Mouse (Mus musculus): ENCODE data around the gene Olfr508. TPM values are rescaled to one million over a fixed set of nuclear protein-coding genes. Genes with fewer than 3 reads are reported as not detected.
"Not testable (repeated sequence)": the region's sequence is repeated elsewhere in the genome, so short reads cannot be mapped to it uniquely, and the experiment has no call there.

Gene Olfr508
- polyA plus RNA-seq (2015; fragmentation: Nextera tagmentation; extraction: Ambion mirVana), result not detected in 2 replicates

DNA sequence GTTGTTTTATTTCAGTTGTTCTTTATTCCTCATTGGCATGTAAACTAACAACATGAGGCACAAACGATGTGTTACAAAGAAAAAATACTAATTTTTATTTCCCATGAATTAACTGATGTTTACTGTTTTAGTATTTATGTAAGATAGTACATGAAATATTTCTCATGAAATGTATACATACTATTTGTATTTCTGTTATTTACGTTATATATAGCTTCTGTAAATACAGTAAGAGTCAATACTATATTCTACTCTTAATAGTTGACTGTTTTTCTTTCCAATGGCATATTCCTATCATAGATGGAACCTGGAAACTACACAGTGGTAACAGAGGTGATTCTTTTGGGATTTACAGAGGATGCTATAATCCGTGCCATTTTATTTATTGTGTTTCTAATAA is at the start of gene Olfr508:
Gene Olfr508, plus strand, starts transcription at position 301 of the 400 bp plus-strand sequence.
- Histone ChIP-seq H3K27me3 (ENCODE audit: control insufficient read depth, insufficient read depth, low read depth, low read length) (no peaks in the 10 kb centered on the region), H3K36me3 (ENCODE audit: control insufficient read depth, insufficient read depth) (no peaks in the 10 kb centered on the region), H3K9me3 (replicated peaks; ENCODE audit: control insufficient read depth, low read length) (no peaks in the 10 kb centered on the region), H3K4me3 (ENCODE audit: low read depth, low read length) (no peak within 1 kb of the TSS), H3K27ac (ENCODE audit: low read length) (no peak within 1 kb of the TSS), H3K9ac (ENCODE audit: low read depth, low read length) (no peak within 1 kb of the TSS), H3K4me2 (ENCODE audit: low read depth, low read length) (no peak within 1 kb of the TSS), H3K4me1 (ENCODE audit: control insufficient read depth, low read depth, low read length) (no peaks in the 10 kb centered on the region)
- ATAC-seq (ENCODE audit: low read depth), result no peak
- WGBS (ENCODE audit: insufficient replicate concordance), result 56% methylated on average over 3 of the region's 3 CpGs

DNA sequence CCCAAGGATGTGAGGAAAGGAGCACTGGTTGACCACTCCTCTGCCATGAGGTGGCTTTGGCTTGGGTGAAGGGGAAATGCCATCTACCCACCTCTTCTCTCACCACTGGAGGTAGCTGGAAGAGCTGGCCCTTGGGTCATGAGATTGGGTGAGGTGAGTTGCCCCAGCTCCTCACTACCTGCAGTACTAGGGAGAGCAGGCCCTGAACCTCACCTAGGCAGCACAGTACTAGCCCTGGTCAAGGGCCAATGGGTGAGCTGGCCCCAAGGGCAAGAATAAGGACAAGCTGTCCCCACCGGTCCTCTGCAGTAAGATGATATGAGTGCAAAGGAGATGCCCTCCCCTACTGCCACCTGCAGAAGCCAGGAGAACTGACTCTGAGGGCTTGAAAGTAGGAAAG is 40.0 kb upstream of the Olfr508 start:
- Histone ChIP-seq H3K9me3 (replicated peaks; ENCODE audit: control insufficient read depth, low read length) (no peaks in the 10 kb centered on the region), H3K4me2 (ENCODE audit: low read depth, low read length) (no peak overlapping the region), H3K27me3 (ENCODE audit: control insufficient read depth, insufficient read depth, low read depth, low read length) (no peaks in the 10 kb centered on the region), H3K36me3 (ENCODE audit: control insufficient read depth, insufficient read depth) (no peaks in the 10 kb centered on the region), H3K4me3 (ENCODE audit: low read depth, low read length) (no peak overlapping the region), H3K4me1 (ENCODE audit: control insufficient read depth, low read depth, low read length) (no peaks in the 10 kb centered on the region), H3K27ac (ENCODE audit: low read length) (no peak overlapping the region), H3K9ac (ENCODE audit: low read depth, low read length) (no peak overlapping the region)
- 83% methylated on average over 1 of the region's 1 CpGs for WGBS (ENCODE audit: insufficient replicate concordance)
- no peak for ATAC-seq (ENCODE audit: low read depth)

DNA sequence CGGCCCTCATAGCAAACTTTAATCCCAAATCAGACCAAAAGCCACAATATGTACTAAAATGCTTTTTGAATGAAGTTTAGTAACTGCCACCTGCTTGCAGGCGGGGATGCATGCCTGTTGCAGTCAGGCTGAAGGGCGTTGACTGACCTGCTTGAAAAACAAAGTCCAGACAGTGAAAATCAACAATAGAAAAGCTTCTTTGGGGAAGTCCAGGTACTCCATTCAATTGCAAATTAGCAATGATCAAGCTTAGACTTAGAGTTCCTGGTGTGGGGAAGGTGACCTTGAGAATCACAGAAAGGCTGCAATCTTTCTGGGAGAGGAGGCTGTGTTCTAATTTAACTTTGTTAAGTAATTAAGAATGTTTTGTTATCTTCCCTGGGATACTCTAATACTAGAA is 27.9 kb upstream of the Olfr508 start:
- not testable (repeated sequence) for H3K4me3 ChIP-seq (ENCODE audit: low read depth, low read length); H3K4me2 ChIP-seq (ENCODE audit: low read depth, low read length); H3K9me3 ChIP-seq (replicated peaks; ENCODE audit: control insufficient read depth, low read length); H3K36me3 ChIP-seq (ENCODE audit: control insufficient read depth, insufficient read depth); H3K27ac ChIP-seq (ENCODE audit: low read length); H3K4me1 ChIP-seq (ENCODE audit: control insufficient read depth, low read depth, low read length); H3K27me3 ChIP-seq (ENCODE audit: control insufficient read depth, insufficient read depth, low read depth, low read length); H3K9ac ChIP-seq (ENCODE audit: low read depth, low read length); ATAC-seq (ENCODE audit: low read depth)
- WGBS (ENCODE audit: insufficient replicate concordance), result 44% methylated on average over 3 of the region's 3 CpGs

DNA sequence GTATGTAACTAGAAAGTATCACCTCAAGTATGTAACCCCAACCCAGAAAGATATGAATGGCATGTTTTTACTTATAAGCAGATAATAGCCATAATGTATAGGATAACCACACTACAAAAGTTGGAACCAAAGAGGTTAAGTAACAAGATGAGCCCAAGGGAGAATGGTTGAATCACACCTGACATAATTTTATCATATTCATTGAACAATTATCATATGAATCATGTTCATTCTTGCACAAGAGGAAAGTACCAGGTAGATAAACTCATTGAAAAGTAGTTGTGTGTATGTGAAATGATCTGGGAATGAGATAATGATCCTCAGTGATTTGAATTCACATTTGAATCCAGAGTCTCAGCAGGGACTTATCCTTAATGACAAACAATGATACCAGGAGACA is 19.3 kb upstream of the Olfr508 start, which contains the start of gene Olfr506:
Gene Olfr506, plus strand, starts transcription at position 301 of the 400 bp plus-strand sequence.
- H3K4me3 ChIP-seq (ENCODE audit: low read depth, low read length), result no peak within 1 kb of the TSS
- no peaks in the 10 kb centered on the region for H3K36me3 ChIP-seq (ENCODE audit: control insufficient read depth, insufficient read depth)
- no peaks in the 10 kb centered on the region for H3K27me3 ChIP-seq (ENCODE audit: control insufficient read depth, insufficient read depth, low read depth, low read length)
- no peaks in the 10 kb centered on the region for H3K9me3 ChIP-seq (replicated peaks; ENCODE audit: control insufficient read depth, low read length)
- H3K27ac ChIP-seq (ENCODE audit: low read length), result no peak within 1 kb of the TSS
- ATAC-seq (ENCODE audit: low read depth), result no peak
- H3K4me1 ChIP-seq (ENCODE audit: control insufficient read depth, low read depth, low read length), result no peaks in the 10 kb centered on the region
- no peak within 1 kb of the TSS for H3K4me2 ChIP-seq (ENCODE audit: low read depth, low read length)
- no peak within 1 kb of the TSS for H3K9ac ChIP-seq (ENCODE audit: low read depth, low read length)

DNA sequence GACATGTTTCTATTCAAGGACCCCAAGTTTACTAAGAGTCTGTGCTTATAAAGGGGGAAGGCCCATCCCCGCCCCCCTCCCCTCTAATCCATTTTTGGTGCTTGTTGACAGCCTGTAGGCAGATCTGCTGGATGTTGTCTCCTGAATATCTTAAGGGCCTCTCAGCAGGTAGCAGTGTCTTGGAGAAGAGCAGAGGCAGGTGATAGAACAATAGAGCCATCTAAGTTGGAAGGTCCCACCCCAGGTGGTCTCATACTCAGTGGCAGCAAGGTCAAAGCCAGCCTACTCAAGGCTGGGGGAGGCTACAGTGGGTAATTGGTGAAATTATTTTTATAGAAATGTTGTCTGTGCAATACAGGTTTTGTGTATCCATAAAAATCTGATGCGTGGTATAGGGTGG is 15.7 kb upstream of the Olfr508 start:
- Histone ChIP-seq H3K9me3 (replicated peaks; ENCODE audit: control insufficient read depth, low read length) (no peaks in the 10 kb centered on the region), H3K27ac (ENCODE audit: low read length) (no peak overlapping the region), H3K9ac (ENCODE audit: low read depth, low read length) (no peak overlapping the region), H3K27me3 (ENCODE audit: control insufficient read depth, insufficient read depth, low read depth, low read length) (no peaks in the 10 kb centered on the region), H3K4me3 (ENCODE audit: low read depth, low read length) (no peak overlapping the region), H3K36me3 (ENCODE audit: control insufficient read depth, insufficient read depth) (no peaks in the 10 kb centered on the region), H3K4me1 (ENCODE audit: control insufficient read depth, low read depth, low read length) (no peaks in the 10 kb centered on the region), H3K4me2 (ENCODE audit: low read depth, low read length) (no peak overlapping the region)
- ATAC-seq (ENCODE audit: low read depth), result no peak
- 67% methylated on average over 2 of the region's 2 CpGs for WGBS (ENCODE audit: insufficient replicate concordance)

DNA sequence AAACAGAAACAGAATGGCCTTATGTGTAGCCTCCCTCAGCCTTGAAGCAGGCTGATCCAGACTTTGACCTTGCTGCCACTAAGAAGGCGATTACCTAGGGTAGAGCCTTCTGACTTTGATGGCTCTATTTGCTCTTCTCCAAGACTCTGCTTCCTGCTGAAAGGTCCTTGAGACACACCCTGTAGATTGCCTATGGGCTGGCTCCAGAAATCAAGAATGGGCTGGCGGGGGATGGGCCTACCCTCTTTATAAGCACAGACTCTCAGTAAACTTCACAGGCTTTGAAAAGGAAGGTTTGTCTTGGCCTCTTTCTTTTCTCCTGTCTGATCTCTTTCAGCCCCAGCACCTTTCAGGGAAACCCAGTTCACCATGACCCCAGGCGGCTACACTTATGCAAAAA is 13.0 kb upstream of the Olfr508 start:
- WGBS (ENCODE audit: insufficient replicate concordance), result 37% methylated on average over 3 of the region's 3 CpGs

DNA sequence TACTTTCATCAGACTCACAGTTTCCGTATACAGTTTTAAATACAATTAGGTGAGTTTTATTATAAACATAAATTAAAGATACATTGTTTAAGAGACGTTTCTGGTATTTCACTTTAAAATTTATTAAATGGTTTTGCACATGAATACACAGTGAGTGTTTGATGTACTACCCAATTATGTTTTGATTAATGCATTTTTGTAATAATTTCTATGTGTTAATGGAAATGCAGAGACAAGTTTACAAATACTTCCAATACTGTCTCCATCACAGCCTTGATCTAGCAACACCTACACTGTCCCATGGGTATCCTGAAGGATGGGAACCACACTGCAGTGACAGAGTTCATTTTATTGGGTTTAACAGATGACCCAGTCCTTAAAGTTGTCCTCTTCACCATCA is 8.3 kb upstream of the Olfr508 start, which contains the start of gene Olfr507:
Gene Olfr507, plus strand, starts transcription at position 301 of the 400 bp plus-strand sequence.
- Histone ChIP-seq H3K4me2 (ENCODE audit: low read depth, low read length) (no peak within 1 kb of the TSS), H3K4me1 (ENCODE audit: control insufficient read depth, low read depth, low read length) (no peaks in the 10 kb centered on the region), H3K9me3 (replicated peaks; ENCODE audit: control insufficient read depth, low read length) (no peaks in the 10 kb centered on the region), H3K27ac (ENCODE audit: low read length) (no peak within 1 kb of the TSS), H3K36me3 (ENCODE audit: control insufficient read depth, insufficient read depth) (no peaks in the 10 kb centered on the region), H3K27me3 (ENCODE audit: control insufficient read depth, insufficient read depth, low read depth, low read length) (no peaks in the 10 kb centered on the region), H3K4me3 (ENCODE audit: low read depth, low read length) (no peak within 1 kb of the TSS), H3K9ac (ENCODE audit: low read depth, low read length) (no peak within 1 kb of the TSS)
- no peak for ATAC-seq (ENCODE audit: low read depth)
- 50% methylated on average over 2 of the region's 2 CpGs for WGBS (ENCODE audit: insufficient replicate concordance)

More for the DNA sequence above, 13.0 kb upstream of the Olfr508 start:
- not testable (repeated sequence) for H3K4me2 ChIP-seq (ENCODE audit: low read depth, low read length); H3K9me3 ChIP-seq (replicated peaks; ENCODE audit: control insufficient read depth, low read length); H3K36me3 ChIP-seq (ENCODE audit: control insufficient read depth, insufficient read depth); H3K4me3 ChIP-seq (ENCODE audit: low read depth, low read length); H3K9ac ChIP-seq (ENCODE audit: low read depth, low read length); H3K27me3 ChIP-seq (ENCODE audit: control insufficient read depth, insufficient read depth, low read depth, low read length); H3K4me1 ChIP-seq (ENCODE audit: control insufficient read depth, low read depth, low read length); H3K27ac ChIP-seq (ENCODE audit: low read length); ATAC-seq (ENCODE audit: low read depth)

DNA sequence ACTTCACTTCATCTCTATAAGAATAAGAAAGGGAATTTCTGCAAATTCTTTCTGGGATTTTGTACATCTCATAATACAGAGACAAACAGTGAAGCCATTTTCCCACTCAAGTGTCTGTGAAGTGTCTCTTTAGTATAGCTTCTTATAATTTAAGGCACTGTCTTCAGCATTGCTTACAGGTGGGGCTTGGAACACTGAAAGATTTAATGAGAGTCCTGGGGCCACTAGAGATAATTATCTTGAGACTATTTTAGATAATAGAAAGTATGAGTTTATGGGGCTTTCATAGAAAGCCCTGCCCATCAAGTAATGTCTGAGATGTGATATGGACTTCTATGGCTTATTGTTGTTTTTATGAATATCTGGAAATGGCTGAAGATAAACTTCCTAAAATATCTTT is 22.0 kb downstream of the Olfr508 start, which contains the start of gene Olfr509:
Gene Olfr509, minus strand, starts transcription at position 101 of the 400 bp plus-strand sequence.
- Histone ChIP-seq H3K9ac (ENCODE audit: low read depth, low read length) (no peak within 1 kb of the TSS), H3K27ac (ENCODE audit: low read length) (no peak within 1 kb of the TSS), H3K27me3 (ENCODE audit: control insufficient read depth, insufficient read depth, low read depth, low read length) (no peaks in the 10 kb centered on the region), H3K36me3 (ENCODE audit: control insufficient read depth, insufficient read depth) (no peaks in the 10 kb centered on the region), H3K4me1 (ENCODE audit: control insufficient read depth, low read depth, low read length) (no peaks in the 10 kb centered on the region), H3K4me2 (ENCODE audit: low read depth, low read length) (no peak within 1 kb of the TSS), H3K9me3 (replicated peaks; ENCODE audit: control insufficient read depth, low read length) (no peaks in the 10 kb centered on the region), H3K4me3 (ENCODE audit: low read depth, low read length) (no peak within 1 kb of the TSS)
- ATAC-seq (ENCODE audit: low read depth), result no peak

DNA sequence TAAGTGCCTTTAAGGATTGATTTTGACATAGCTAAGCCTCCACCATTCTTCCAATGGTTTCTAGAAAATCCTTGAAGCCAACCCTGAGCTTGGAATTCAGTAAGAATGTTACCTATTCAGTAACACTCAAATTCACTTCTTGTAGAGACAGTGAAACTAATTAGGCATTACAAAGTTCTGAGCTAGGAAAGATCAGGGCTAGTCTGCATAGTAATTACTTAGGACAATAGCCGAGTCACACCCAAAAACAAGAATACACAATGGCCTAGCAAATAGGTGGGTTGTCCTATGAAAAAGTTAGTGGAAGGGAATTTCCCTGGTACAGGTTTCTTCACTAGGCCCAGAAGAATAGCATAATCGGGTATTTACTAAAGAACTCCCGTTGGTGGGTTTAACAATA is 32.6 kb downstream of the Olfr508 start:
- Histone ChIP-seq H3K4me1 (ENCODE audit: control insufficient read depth, low read depth, low read length) (no peaks in the 10 kb centered on the region), H3K27me3 (ENCODE audit: control insufficient read depth, insufficient read depth, low read depth, low read length) (no peaks in the 10 kb centered on the region), H3K9me3 (replicated peaks; ENCODE audit: control insufficient read depth, low read length) (no peaks in the 10 kb centered on the region; the same call in 1 of the 2 replicates), H3K4me3 (ENCODE audit: low read depth, low read length) (no peak overlapping the region), H3K27ac (ENCODE audit: low read length) (no peak overlapping the region), H3K9ac (ENCODE audit: low read depth, low read length) (no peak overlapping the region), H3K36me3 (ENCODE audit: control insufficient read depth, insufficient read depth) (no peaks in the 10 kb centered on the region), H3K4me2 (ENCODE audit: low read depth, low read length) (no peak overlapping the region)
- ATAC-seq (ENCODE audit: low read depth), result no peak
- WGBS (ENCODE audit: insufficient replicate concordance), result 66% methylated on average over 3 of the region's 3 CpGs
